Mouse (Mus musculus): ENCODE measurements around the gene Fbxl18.
A peak's percentile ranks its signal among the peaks of the same experiment; 100 is the strongest.

Gene Fbxl18

GRCm38 (mm10) chr5:142823096-142824062 lies 71.8 kb downstream of the Fbxl18 start:
- DNase-seq (ENCODE audit: low read depth, low spot score): peak; percentile 86

DNA sequence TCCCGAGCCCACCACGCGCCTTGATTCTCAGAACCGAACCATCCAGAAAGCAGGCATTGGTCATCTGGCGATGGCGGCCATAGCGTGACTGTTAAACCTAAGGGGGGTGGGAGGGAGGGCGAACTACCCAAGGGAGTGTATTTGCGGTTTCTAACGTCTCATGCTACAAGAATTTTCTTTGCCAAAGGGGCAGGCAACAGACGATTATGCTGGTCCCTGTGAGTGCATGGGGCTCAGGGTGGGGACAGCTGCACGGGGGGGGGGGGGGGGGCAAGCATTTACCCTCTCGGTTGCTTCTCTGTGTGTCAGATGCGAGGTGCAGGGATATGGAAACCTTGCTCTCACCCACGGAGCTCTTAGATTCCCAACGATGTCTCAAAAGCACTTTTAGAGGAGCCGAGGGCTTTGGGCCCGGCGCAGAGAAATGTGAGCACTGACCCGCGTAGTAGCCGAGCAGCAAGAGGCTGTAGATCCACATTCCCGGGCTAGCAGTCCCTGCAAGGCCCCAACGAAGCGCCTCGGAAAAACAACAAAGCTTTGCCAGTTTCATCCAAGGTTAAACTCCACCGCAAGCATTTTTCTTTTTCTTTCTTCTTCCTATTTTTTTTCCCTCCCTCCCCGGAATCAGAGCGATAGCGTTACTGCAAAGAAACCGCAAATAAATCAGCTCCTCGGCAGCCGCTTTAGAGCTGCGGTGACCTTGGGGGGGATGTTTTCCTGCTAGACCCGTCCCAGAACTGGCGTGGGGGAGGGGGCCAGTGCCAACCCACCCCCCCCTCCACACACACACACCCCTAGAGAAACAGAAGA lies 72.7 kb downstream of the Fbxl18 start:
- peak; percentile 61 for DNase-seq (ENCODE audit: low read depth, low spot score)

GRCm38 (mm10) chr5:142821974-142822285 lies 73.3 kb downstream of the Fbxl18 start:
- DNase-seq (ENCODE audit: low read depth, low spot score): no peak

- peak; percentile 88 for DNase-seq (ENCODE audit: low read depth, low spot score)
These were observed 73.8 kb downstream of the Fbxl18 start for GRCm38 (mm10) chr5:142821266-142821973.

- DNase-seq (ENCODE audit: low read depth, low spot score): peak; percentile 53
These were observed 74.7 kb downstream of the Fbxl18 start for GRCm38 (mm10) chr5:142820276-142821265.

DNA sequence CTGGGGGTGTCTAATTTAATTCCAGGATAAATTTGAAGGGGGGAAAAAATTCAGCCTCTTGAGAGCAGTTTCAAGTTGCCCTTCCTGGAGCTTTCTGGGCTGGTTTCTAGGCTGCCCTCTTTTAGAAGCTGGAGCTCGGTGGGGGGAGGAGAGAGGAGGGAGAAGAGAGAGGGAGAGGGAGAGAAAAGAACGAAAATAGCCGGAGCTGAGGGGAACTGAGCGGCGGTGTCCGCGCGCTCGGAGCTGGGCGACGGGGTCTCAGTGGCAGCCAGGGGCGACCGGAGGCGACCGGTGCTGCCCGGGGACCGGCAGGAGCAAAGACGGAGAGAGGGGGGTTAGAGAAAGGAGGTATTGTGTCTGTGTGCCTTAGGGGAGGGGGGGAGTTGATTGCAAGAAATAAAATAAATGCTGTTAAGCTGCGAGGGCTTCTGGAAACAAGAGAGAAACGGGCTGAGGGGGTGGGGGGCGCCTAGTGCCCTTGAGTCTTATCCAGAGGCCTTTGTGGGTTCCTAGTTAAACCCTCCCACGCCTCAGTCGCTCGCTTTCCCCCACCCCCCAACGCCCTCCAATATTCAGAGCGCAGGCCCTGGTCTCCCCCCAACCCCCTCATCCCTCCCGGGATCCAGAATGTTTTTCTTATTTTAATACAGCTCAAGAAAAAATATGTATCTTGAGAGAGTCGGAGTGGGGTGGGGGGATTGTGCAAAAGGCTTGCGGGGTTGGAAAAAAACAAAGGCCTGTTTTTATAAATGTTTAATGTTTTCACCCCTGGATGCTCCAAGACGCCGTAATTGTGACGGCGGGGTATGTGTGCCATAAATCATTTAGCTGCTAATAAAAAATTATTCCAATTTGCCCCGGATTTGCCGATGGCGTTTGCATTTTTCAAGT lies 75.6 kb downstream of the Fbxl18 start:
- DNase-seq (ENCODE audit: low read depth, low spot score): peak; percentile 84

DNA sequence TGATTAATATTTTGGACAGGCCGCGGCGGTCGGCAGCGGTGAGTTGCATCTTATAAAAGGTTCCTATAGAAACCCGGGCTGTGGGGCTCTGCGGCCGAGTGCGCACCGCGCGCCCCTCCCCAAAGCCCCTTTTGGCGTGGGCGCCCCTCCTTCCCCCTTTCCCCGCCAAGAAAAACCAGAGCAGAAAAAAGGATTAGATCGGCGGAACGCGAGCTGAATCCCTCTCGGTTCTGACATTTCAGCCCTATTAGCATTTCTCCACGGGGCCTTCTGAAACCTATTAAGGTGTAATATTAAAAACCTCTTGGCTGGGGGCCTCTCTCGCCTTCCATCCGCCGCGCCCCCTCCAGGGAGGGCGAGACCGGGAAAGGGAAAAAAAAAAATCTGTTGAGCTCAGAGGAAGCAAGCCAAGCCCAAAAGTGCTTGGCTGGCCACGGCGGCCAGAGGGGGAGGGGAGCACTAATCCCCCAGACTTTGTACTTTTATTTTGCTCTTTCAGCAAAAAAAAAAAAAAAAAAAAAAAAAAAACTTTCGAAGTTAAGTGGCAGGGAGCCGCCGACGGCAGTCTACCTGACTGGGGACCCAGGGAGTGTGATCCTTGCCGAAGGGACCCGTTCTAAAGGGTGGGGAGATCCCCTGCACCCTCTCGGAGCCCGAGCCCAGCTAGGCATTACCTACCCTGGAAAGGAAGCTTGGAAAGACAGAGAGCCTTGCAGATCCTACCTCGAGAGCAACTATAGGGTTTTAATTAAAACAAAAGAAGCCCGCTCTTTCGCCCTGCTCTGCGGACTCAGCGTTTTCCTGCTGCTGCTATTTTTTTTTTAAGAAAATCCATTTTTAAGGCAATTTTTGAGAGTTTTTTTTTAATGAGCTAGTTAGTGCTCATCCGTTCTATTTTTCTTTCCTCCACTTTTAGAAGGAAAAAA lies 76.5 kb downstream of the Fbxl18 start:
- no peak for DNase-seq (ENCODE audit: low read depth, low spot score)

- DNase-seq (ENCODE audit: low read depth, low spot score): peak; percentile 99
These were observed 77.4 kb downstream of the Fbxl18 start, which contains the start of gene Tnrc18 for GRCm38 (mm10) chr5:142817524-142818434. Gene Tnrc18, minus strand, starts transcription at chr5:142817662.

Data from ES-CJ7 (cell line).